Mouse (Mus musculus): ENCODE measurements around the gene Gm4952.

- TF ChIP-seq POLR2A (IDR thresholded peaks at IDR 0.05; ENCODE audit: low read depth, low read length), result no peak
- no peak for TF ChIP-seq CTCF (IDR thresholded peaks at IDR 0.05; ENCODE audit: extremely low read depth, insufficient read length, insufficient replicate concordance, low read depth, low read length)
Observed at GRCm38 (mm10) chr19:12558219-12558618, 41.6 kb upstream of the Gm4952 start.
